Mouse (Mus musculus) MEL (cell line): ENCODE data around the gene Brd3os. TPM values are rescaled to one million over a fixed set of nuclear protein-coding genes. Genes with fewer than 3 reads are reported as not detected.

Source experiments
- DNase-seq: peaks from one replicate; pipeline ENCODE4 v3.0.0; 2011; ENCODE audit warnings: low read depth, low spot score
- H3K27ac ChIP-seq: 2 replicates; pipeline ENCODE4 v1.5.1; 2012; ENCODE audit warnings: low read depth, mild to moderate bottlenecking, control low read depth, low read length, moderate library complexity; ENCODE audit not compliant: control insufficient read depth
- H3K27me3 ChIP-seq, 2 experiments: fragments of 150-350 bp in 1 of 2; sonication (generic) in 1 of 2; 2 replicates each; pipeline ENCODE4 v1.6.1; 2012; ENCODE audit warnings: low read length in 2 of 2, mild to moderate bottlenecking in 2 of 2, improper control_type of control experiment in 1 of 2, moderate library complexity in 1 of 2; ENCODE audit not compliant: insufficient read depth in 2 of 2, control insufficient read depth in 1 of 2
- H3K36me3 ChIP-seq, 2 experiments: 2 replicates each; pipeline ENCODE4 v1.6.1; 2012 to 2014; ENCODE audit warnings: low read length in 2 of 2, improper control_type of control experiment in 1 of 2, inconsistent platforms in 1 of 2, mild to moderate bottlenecking in 1 of 2; ENCODE audit not compliant: insufficient read depth in 2 of 2, control insufficient read depth in 1 of 2
- H3K4me1 ChIP-seq, 2 experiments: fragments of 150-350 bp in 1 of 2; sonication (generic) in 1 of 2; 2 replicates each; pipeline ENCODE4 v1.6.1; 2012; ENCODE audit warnings: low read length in 2 of 2, improper control_type of control experiment in 1 of 2, mild to moderate bottlenecking in 1 of 2; ENCODE audit not compliant: insufficient read depth in 2 of 2, control insufficient read depth in 1 of 2
- H3K4me3 ChIP-seq, 2 experiments: fragments of 150-350 bp in 1 of 2; sonication (generic) in 1 of 2; 2 replicates each; pipeline ENCODE4 v1.5.1; 2012; ENCODE audit warnings: low read depth in 2 of 2, low read length in 2 of 2, mild to moderate bottlenecking in 2 of 2, moderate library complexity in 2 of 2, control low read depth in 1 of 2, improper control_type of control experiment in 1 of 2; ENCODE audit not compliant: control insufficient read depth in 1 of 2, insufficient read depth in 1 of 2
- H3K79me2 ChIP-seq: 2 replicates; pipeline ENCODE4 v1.6.1; 2012; ENCODE audit warnings: mild to moderate bottlenecking, low read length, moderate library complexity; ENCODE audit not compliant: control insufficient read depth, poor library complexity, insufficient read depth
- H3K9ac ChIP-seq: 2 replicates; pipeline ENCODE4 v1.6.1; 2012; ENCODE audit warnings: low read depth, mild to moderate bottlenecking, control low read depth, low read length, moderate library complexity; ENCODE audit not compliant: control insufficient read depth, poor library complexity, severe bottlenecking
- H3K9me3 ChIP-seq: fragments of 150-350 bp; sonication (generic); replicated peaks from 2 replicates; pipeline ENCODE4 v1.6.1; 2012; ENCODE audit warnings: mild to moderate bottlenecking, low read length, improper control_type of control experiment, moderate library complexity; ENCODE audit not compliant: insufficient read depth
- EP300 ChIP-seq, 2 experiments: IDR thresholded peaks; 2 replicates each; pipeline ENCODE4 v1.6.1; 2011; ENCODE audit warnings: improper control_type of control experiment in 2 of 2, low read length in 2 of 2, low read depth in 1 of 2, mild to moderate bottlenecking in 1 of 2
- GATA1 ChIP-seq: IDR thresholded peaks from 2 replicates; pipeline ENCODE4 v1.6.1; 2011; ENCODE audit warnings: low read depth, low read length, improper control_type of control experiment
- KAT2A ChIP-seq: conservative IDR thresholded peaks from 2 replicates; pipeline ENCODE4 v1.6.1; 2012; ENCODE audit warnings: low read depth, low read length, improper control_type of control experiment, inconsistent platforms
- MAFK ChIP-seq: IDR thresholded peaks from 2 replicates; pipeline ENCODE4 v1.6.1; 2011; ENCODE audit warnings: low read depth, mild to moderate bottlenecking, low read length, improper control_type of control experiment, borderline replicate concordance
- MEF2A ChIP-seq: IDR thresholded peaks from 2 replicates; pipeline ENCODE4 v1.6.1; 2014; ENCODE audit warnings: low read depth, mild to moderate bottlenecking, inconsistent platforms, low read length, improper control_type of control experiment; ENCODE audit not compliant: poor library complexity, insufficient replicate concordance, severe bottlenecking; ENCODE audit errors: extremely low read depth
- MYC ChIP-seq: IDR thresholded peaks from 2 replicates; pipeline ENCODE4 v1.6.1; 2011; ENCODE audit warnings: low read depth, mild to moderate bottlenecking, low read length, improper control_type of control experiment, moderate library complexity
- SIN3A ChIP-seq: IDR thresholded peaks from 2 replicates; pipeline ENCODE4 v1.6.1; 2012; ENCODE audit warnings: low read length, improper control_type of control experiment, inconsistent platforms
- SMC3 ChIP-seq: IDR thresholded peaks from 2 replicates; pipeline ENCODE4 v1.6.1; 2011; ENCODE audit warnings: low read depth, low read length, improper control_type of control experiment
- TAL1 ChIP-seq: IDR thresholded peaks from 2 replicates; pipeline ENCODE4 v1.6.1; 2012; ENCODE audit warnings: mild to moderate bottlenecking, inconsistent platforms, low read length, moderate library complexity, mixed read lengths
- TBP ChIP-seq: IDR thresholded peaks from 2 replicates; pipeline ENCODE4 v1.8.0; 2011; ENCODE audit warnings: low read depth, low read length, improper control_type of control experiment
- TCF12 ChIP-seq: IDR thresholded peaks from 2 replicates; pipeline ENCODE4 v1.6.1; 2014; ENCODE audit warnings: low read depth, mild to moderate bottlenecking, inconsistent platforms, low read length, improper control_type of control experiment, moderate library complexity
- ZMIZ1 ChIP-seq: IDR thresholded peaks from 2 replicates; pipeline ENCODE4 v1.6.1; 2012; ENCODE audit warnings: low read depth, mild to moderate bottlenecking, inconsistent platforms, low read length, improper control_type of control experiment, moderate library complexity
- polyA plus RNA-seq, 2 experiments: library from polyadenylated mRNA; stranded (reverse) in 1 of 2; unstranded in 1 of 2; fragments of >175 nt in 1 of 2; fragments of >200 nt in 1 of 2; gene quantifications; 2 replicates each; pipeline versions ENCODE4 v1.2.1 to v1.2.4; 2012; ENCODE audit warnings: low replicate concordance in 2 of 2, low read depth in 1 of 2; ENCODE audit not compliant: insufficient read length in 2 of 2, insufficient read depth in 1 of 2, missing spikeins in 1 of 2
- total RNA-seq: library from RNA; depleted of rRNA; stranded (reverse); fragments of 300-350 nt; gene quantifications from 2 replicates; pipeline ENCODE4 v1.2.3, GENCODE M21; 2012

Gene Brd3os
- total and polyA plus RNA-seq, 3 experiments, result 0.31 to 2.9 TPM; not detected in 1

DNA sequence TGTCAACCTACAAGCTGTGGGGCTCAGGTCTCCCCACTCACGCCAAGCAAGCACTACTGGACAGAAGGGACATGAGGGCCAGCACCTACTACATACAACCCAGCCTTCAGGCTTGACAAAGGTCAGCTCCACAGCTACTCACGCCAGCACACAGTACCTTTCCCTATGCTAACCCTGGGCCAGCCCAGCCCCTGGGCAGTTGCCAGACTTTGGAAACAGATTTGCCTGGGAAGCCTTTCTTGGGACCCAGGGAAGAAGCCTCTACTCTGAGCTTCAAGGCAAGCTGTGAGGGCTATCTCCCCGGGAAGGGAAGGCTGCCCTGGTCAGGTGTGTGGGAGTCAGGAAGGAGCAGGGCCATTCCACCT lies 27.8 kb downstream of the Brd3os start:
- Histone ChIP-seq H3K4me3 (no peak overlapping the region), H3K9me3 (no peaks in the 10 kb centered on the region), H3K27me3 (no peaks in the 10 kb centered on the region), H3K4me1 (peaks cover 15 to 28% of the 10 kb centered on the region in 2 experiments), H3K36me3 (peaks cover 6 to 13% of the 10 kb centered on the region in 2 experiments; a peak in 3 of 4 replicates), H3K27ac (no peak overlapping the region), H3K79me2 (peaks cover 60% of the 10 kb centered on the region), H3K9ac (no peak overlapping the region)
- TF ChIP-seq SIN3A (no peak), KAT2A (no peak), SMC3 (no peak), MYC (no peak), GATA1 (no peak), TAL1 (no peak), ZMIZ1 (no peak)
- DNase-seq, result no peak

DNA sequence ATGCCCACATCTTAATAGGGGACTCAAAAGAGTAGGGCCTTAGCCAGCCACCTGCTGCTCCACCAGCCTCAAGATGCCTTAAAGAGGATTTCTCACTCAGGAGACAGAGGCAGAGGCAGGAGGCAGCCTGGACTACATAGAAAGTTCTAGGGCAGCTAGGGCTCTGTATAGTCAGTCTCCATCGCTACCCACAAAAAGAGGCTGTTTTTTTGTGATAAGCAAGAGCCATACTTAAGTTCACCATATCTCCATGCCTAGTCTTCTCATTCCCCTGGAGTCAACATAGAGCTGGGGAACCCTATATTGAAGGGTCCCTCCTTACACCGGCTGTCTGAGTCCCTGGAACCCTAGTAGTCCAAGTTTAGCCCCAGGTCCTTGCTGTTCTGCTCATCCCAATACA lies 28.4 kb downstream of the Brd3os start:
- no peak overlapping the region for H3K9ac ChIP-seq
- peaks cover 6 to 13% of the 10 kb centered on the region in 2 experiments; a peak in 3 of 4 replicates for H3K36me3 ChIP-seq
- peaks cover 15 to 28% of the 10 kb centered on the region in 2 experiments for H3K4me1 ChIP-seq
- no peaks in the 10 kb centered on the region for H3K27me3 ChIP-seq
- H3K4me3 ChIP-seq, result no peak overlapping the region
- TF ChIP-seq TBP (0 out of 2 replicates have a peak, but pooled peaks have one; percentile 14), GATA1 (0 out of 2 replicates have a peak, but pooled peaks have one; percentile 27), TCF12 (peak; percentile 52; the same call in 1 of the 2 replicates), MEF2A (no peak), EP300 (IDR thresholded peaks at IDR 0.05; ENCODE audit: low read depth in 1 of 2, low read length in 2 of 2) (peak; percentile 51 to 59; a peak in 3 of 4 replicates), TAL1 (peak; percentile 83)
- H3K27ac ChIP-seq, result no peak overlapping the region; the same call in 1 of the 2 replicates
- peak; percentile 68 for DNase-seq
- H3K79me2 ChIP-seq, result peaks cover 65% of the 10 kb centered on the region
- H3K9me3 ChIP-seq, result no peaks in the 10 kb centered on the region

DNA sequence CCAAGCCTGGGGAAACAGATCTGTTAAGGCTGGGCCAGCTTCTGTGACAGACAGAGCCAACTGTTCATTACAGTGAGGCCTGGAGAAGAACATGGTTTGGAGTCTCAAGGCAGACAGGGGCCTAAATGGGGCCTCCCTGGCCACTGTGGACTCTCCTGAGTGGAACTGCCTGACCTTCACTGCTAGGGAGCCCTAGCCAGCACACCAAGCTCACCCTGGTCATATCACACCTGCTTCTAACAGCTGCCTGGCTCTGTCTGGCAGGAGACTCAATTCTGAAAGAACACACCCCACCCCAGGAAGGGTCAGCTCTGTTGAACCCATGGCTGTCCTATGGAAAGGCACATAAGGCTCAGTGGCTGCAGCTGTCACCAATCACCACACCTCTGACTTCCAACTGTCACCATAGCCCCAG lies 29.1 kb downstream of the Brd3os start:
- Histone ChIP-seq H3K27ac (no peak overlapping the region; the same call in 1 of the 2 replicates), H3K4me3 (no peak overlapping the region), H3K4me1 (peaks cover 15 to 28% of the 10 kb centered on the region in 2 experiments)
- no peak for TF ChIP-seq MAFK
- TF ChIP-seq, all 39 proteins: peak for 0
- H3K36me3 ChIP-seq, result peaks cover 6 to 13% of the 10 kb centered on the region in 2 experiments; a peak in 3 of 4 replicates
- peaks cover 65% of the 10 kb centered on the region for H3K79me2 ChIP-seq
- DNase-seq, result no peak
- no peaks in the 10 kb centered on the region for H3K27me3 ChIP-seq
- H3K9ac ChIP-seq, result no peak overlapping the region
- H3K9me3 ChIP-seq, result no peaks in the 10 kb centered on the region
